Mouse (Mus musculus) heart, embryonic 13.5 days (tissue): ENCODE results near the gene Tifa. TPM values are rescaled to one million over a fixed set of nuclear protein-coding genes. Genes with fewer than 3 reads are reported as not detected.
A peak's percentile ranks its signal among the peaks of the same experiment; 100 is the strongest.

Experiments used
- ATAC-seq: fragments of 200-750 bp; cut with Nextera tagmentation; 2 replicates; pipeline ENCODE4 v1.8.0; 2017; ENCODE audit warnings: moderate TSS enrichment; ENCODE audit not compliant: insufficient number of reproducible peaks, low FRiP score, low TSS enrichment; ENCODE audit errors: extremely low read depth
- H3K27ac ChIP-seq: fragments of 300-500 bp; sonication (generic); replicated peaks from 2 replicates; pipeline ENCODE4 v1.5.1; 2015; ENCODE audit warnings: moderate library complexity, mild to moderate bottlenecking, inconsistent platforms
- H3K27me3 ChIP-seq: fragments of 300-500 bp; sonication (generic); replicated peaks from 2 replicates; pipeline ENCODE4 v1.6.1; 2015; ENCODE audit warnings: mild to moderate bottlenecking, inconsistent platforms
- H3K36me3 ChIP-seq: fragments of 300-500 bp; sonication (generic); 2 replicates; pipeline ENCODE4 v1.6.1; 2015; ENCODE audit warnings: mild to moderate bottlenecking, inconsistent platforms
- H3K4me1 ChIP-seq: fragments of 300-500 bp; sonication (generic); 2 replicates; pipeline ENCODE4 v1.6.1; 2015; ENCODE audit warnings: inconsistent platforms
- H3K4me2 ChIP-seq: fragments of 300-500 bp; sonication (generic); 2 replicates; pipeline ENCODE4 v1.6.1; 2015; ENCODE audit warnings: inconsistent platforms, mild to moderate bottlenecking, moderate library complexity
- H3K4me3 ChIP-seq: fragments of 300-500 bp; sonication (generic); 2 replicates; pipeline ENCODE4 v1.5.1; 2015; ENCODE audit warnings: moderate library complexity, mild to moderate bottlenecking, inconsistent platforms
- H3K9ac ChIP-seq: fragments of 300-500 bp; sonication (generic); 2 replicates; pipeline ENCODE4 v1.6.1; 2015; ENCODE audit warnings: inconsistent platforms, mild to moderate bottlenecking, moderate library complexity
- H3K9me3 ChIP-seq: fragments of 300-500 bp; sonication (generic); 2 replicates; pipeline ENCODE4 v1.6.1; 2016; ENCODE audit warnings: inconsistent platforms
- WGBS: fragments of 180-500 bp; shearing (Covaris S2); methylation state at CpG from one replicate; pipeline ENCODE4 v1.1.7; 2015; ENCODE audit warnings: mixed read lengths; 5-methylcytosine and 5-hydroxymethylcytosine counted together
- polyA plus RNA-seq: library from polyadenylated mRNA; unstranded; fragments of >200 nt; fragmentation: Nextera tagmentation; extraction: Ambion mirVana; gene quantifications from 2 replicates; pipeline ENCODE4 v1.2.1, GENCODE M21; 2015

Tifa gene
- polyA plus RNA-seq, 1 experiment from 2014 or later, result 3.0 TPM

- peaks cover 3% of the 10 kb centered on the region; the same call in 1 of the 2 replicates for H3K9me3 ChIP-seq
- no peak overlapping the region for H3K4me3 ChIP-seq
- no peak overlapping the region for H3K4me2 ChIP-seq
- H3K27ac ChIP-seq, result no peak overlapping the region
- H3K27me3 ChIP-seq, result peaks cover 25% of the 10 kb centered on the region
- peaks cover 7% of the 10 kb centered on the region for H3K4me1 ChIP-seq
- no peak overlapping the region for H3K9ac ChIP-seq
- H3K36me3 ChIP-seq, result no peaks in the 10 kb centered on the region
- WGBS, result 56% methylated on average over 9 of the region's 9 CpGs
- no peak for ATAC-seq
Observed at GRCm38 (mm10) chr3:127850776-127851646, 61.4 kb downstream of the Tifa start.

- Histone ChIP-seq H3K9me3 (no peaks in the 10 kb centered on the region), H3K4me3 (no peak overlapping the region), H3K36me3 (no peaks in the 10 kb centered on the region), H3K27ac (no peak overlapping the region), H3K27me3 (peaks cover 25% of the 10 kb centered on the region), H3K9ac (no peak overlapping the region), H3K4me2 (no peak overlapping the region), H3K4me1 (peaks cover 7% of the 10 kb centered on the region)
- ATAC-seq, result no peak
- 67% methylated on average over 9 of the region's 9 CpGs for WGBS
Observed at GRCm38 (mm10) chr3:127852722-127853121, 63.1 kb downstream of the Tifa start.

- 21% methylated on average over 15 of the region's 15 CpGs for WGBS
- Histone ChIP-seq H3K9ac (no peak overlapping the region), H3K4me3 (no peak overlapping the region), H3K36me3 (no peaks in the 10 kb centered on the region), H3K4me1 (peaks cover 7% of the 10 kb centered on the region), H3K27ac (no peak overlapping the region), H3K4me2 (peak overlapping the region; percentile 25; the same call in 1 of the 2 replicates), H3K9me3 (no peaks in the 10 kb centered on the region), H3K27me3 (peaks cover 26% of the 10 kb centered on the region)
- no peak for ATAC-seq
Observed at GRCm38 (mm10) chr3:127853431-127854206, 64.0 kb downstream of the Tifa start.

- no peak overlapping the region for H3K27ac ChIP-seq
- H3K4me1 ChIP-seq, result peaks cover 12% of the 10 kb centered on the region
- ATAC-seq, result no peak
- H3K36me3 ChIP-seq, result no peaks in the 10 kb centered on the region
- H3K27me3 ChIP-seq, result 0 out of 2 replicates have a peak, but pooled peaks cover 3% of the 10 kb centered on the region
- no peak overlapping the region for H3K9ac ChIP-seq
- no peaks in the 10 kb centered on the region for H3K9me3 ChIP-seq
- H3K4me2 ChIP-seq, result no peak overlapping the region
- WGBS, result 86% methylated on average over 11 of the region's 11 CpGs
- H3K4me3 ChIP-seq, result no peak overlapping the region
Observed at GRCm38 (mm10) chr3:127861340-127861739, 71.7 kb downstream of the Tifa start.

GRCm38 (mm10) chr3:127862479-127862878, 72.9 kb downstream of the Tifa start:
- H3K27ac ChIP-seq, result no peak overlapping the region
- no peak overlapping the region for H3K9ac ChIP-seq
- H3K4me2 ChIP-seq, result no peak overlapping the region
- no peaks in the 10 kb centered on the region for H3K36me3 ChIP-seq
- no peak overlapping the region for H3K4me3 ChIP-seq
- WGBS, result 71% methylated on average over 4 of the region's 4 CpGs
- 0 out of 2 replicates have a peak, but pooled peaks cover 3% of the 10 kb centered on the region for H3K27me3 ChIP-seq
- no peak for ATAC-seq
- peaks cover 12% of the 10 kb centered on the region for H3K4me1 ChIP-seq
- no peaks in the 10 kb centered on the region for H3K9me3 ChIP-seq

- H3K4me2 ChIP-seq, result no peak overlapping the region
- WGBS, result 50% methylated on average over 3 of the region's 3 CpGs
- no peak overlapping the region for H3K4me3 ChIP-seq
- H3K9me3 ChIP-seq, result no peaks in the 10 kb centered on the region
- ATAC-seq, result no peak
- no peaks in the 10 kb centered on the region for H3K36me3 ChIP-seq
- 0 out of 2 replicates have a peak, but pooled peaks cover 2% of the 10 kb centered on the region for H3K27me3 ChIP-seq
- H3K4me1 ChIP-seq, result peaks cover 12% of the 10 kb centered on the region
- H3K9ac ChIP-seq, result no peak overlapping the region
- H3K27ac ChIP-seq, result no peak overlapping the region
Observed at GRCm38 (mm10) chr3:127863571-127863970, 74.0 kb downstream of the Tifa start.

- Histone ChIP-seq H3K9me3 (no peaks in the 10 kb centered on the region), H3K4me1 (peaks cover 12% of the 10 kb centered on the region), H3K27me3 (no peaks in the 10 kb centered on the region), H3K4me2 (no peak overlapping the region), H3K9ac (no peak overlapping the region), H3K4me3 (no peak overlapping the region), H3K27ac (peak overlapping the region; percentile 28; the same call in 1 of the 2 replicates), H3K36me3 (no peaks in the 10 kb centered on the region)
- WGBS, result 30% methylated on average over 2 of the region's 2 CpGs
- ATAC-seq, result no peak
Observed at GRCm38 (mm10) chr3:127864242-127864641, 74.6 kb downstream of the Tifa start.

- Histone ChIP-seq H3K4me1 (peaks cover 18% of the 10 kb centered on the region), H3K9ac (no peak overlapping the region), H3K9me3 (no peaks in the 10 kb centered on the region), H3K27me3 (no peaks in the 10 kb centered on the region), H3K36me3 (no peaks in the 10 kb centered on the region), H3K4me2 (no peak overlapping the region), H3K4me3 (no peak overlapping the region), H3K27ac (no peak overlapping the region)
- no peak for ATAC-seq
- WGBS, result 88% methylated on average over 9 of the region's 9 CpGs
Observed at GRCm38 (mm10) chr3:127868046-127868758, 78.6 kb downstream of the Tifa start.

GRCm38 (mm10) chr3:127868880-127869279, 79.3 kb downstream of the Tifa start:
- WGBS, result 80% methylated on average over 5 of the region's 5 CpGs
- H3K27ac ChIP-seq, result no peak overlapping the region
- no peak overlapping the region for H3K4me2 ChIP-seq
- H3K36me3 ChIP-seq, result no peaks in the 10 kb centered on the region
- no peak overlapping the region for H3K4me3 ChIP-seq
- peaks cover 12% of the 10 kb centered on the region for H3K4me1 ChIP-seq
- no peaks in the 10 kb centered on the region for H3K9me3 ChIP-seq
- H3K27me3 ChIP-seq, result no peaks in the 10 kb centered on the region
- no peak for ATAC-seq
- H3K9ac ChIP-seq, result no peak overlapping the region

- no peaks in the 10 kb centered on the region for H3K36me3 ChIP-seq
- H3K9ac ChIP-seq, result no peak overlapping the region
- peak overlapping the region; percentile 48; the same call in 1 of the 2 replicates for H3K27ac ChIP-seq
- no peak for ATAC-seq
- H3K9me3 ChIP-seq, result no peaks in the 10 kb centered on the region
- no peak overlapping the region for H3K4me2 ChIP-seq
- WGBS, result 52% methylated on average over 9 of the region's 9 CpGs
- no peak overlapping the region for H3K4me3 ChIP-seq
- H3K27me3 ChIP-seq, result no peaks in the 10 kb centered on the region
- H3K4me1 ChIP-seq, result peaks cover 11% of the 10 kb centered on the region
Observed at GRCm38 (mm10) chr3:127871575-127871974, 82.0 kb downstream of the Tifa start.
